Mouse (Mus musculus): Measurements from ENCODE around the gene Txndc12. TPM values are rescaled to one million over a fixed set of nuclear protein-coding genes. Genes with fewer than 3 reads are reported as not detected.

The Txndc12 gene
- polyA plus RNA-seq, 1 experiment from 2014 or later: 92.8 TPM

GRCm38 (mm10) chr4:108907475-108907874, 73.1 kb downstream of the Txndc12 start:
- no peak for DNase-seq (ENCODE audit: low spot score)
- Histone ChIP-seq H3K4me3 (no peak overlapping the region), H3K27ac (replicated peaks) (no peak overlapping the region), H3K36me3 (replicated peaks) (no peaks in the 10 kb centered on the region), H3K27me3 (replicated peaks; ENCODE audit: low read depth, poor library complexity, severe bottlenecking) (no peaks in the 10 kb centered on the region), H3K4me1 (peaks cover 17% of the 10 kb centered on the region), H3K9me3 (no peaks in the 10 kb centered on the region)

- H3K4me1 ChIP-seq: peaks cover 17% of the 10 kb centered on the region
- no peaks in the 10 kb centered on the region for H3K27me3 ChIP-seq (replicated peaks; ENCODE audit: low read depth, poor library complexity, severe bottlenecking)
- WGBS: 77% methylated on average over 8 of the region's 8 CpGs
- H3K36me3 ChIP-seq (replicated peaks): no peaks in the 10 kb centered on the region
- H3K9me3 ChIP-seq: no peaks in the 10 kb centered on the region
- no peak overlapping the region for H3K4me3 ChIP-seq
- DNase-seq (ENCODE audit: low spot score): no peak
- no peak overlapping the region for H3K27ac ChIP-seq (replicated peaks)
Measured at GRCm38 (mm10) chr4:108909872-108910425, 75.5 kb downstream of the Txndc12 start.

Other genes with a start within 250 kb of the Txndc12 start
- 31.4 and 34.7 TPM in 2 replicates for gene Cc2d1b, start 214.7 kb upstream of the Txndc12 start, polyA plus RNA-seq (2016; fragmentation: Nextera tagmentation; extraction: Ambion mirVana)
- gene 3110021N24Rik, start 115.0 kb upstream of the Txndc12 start, polyA plus RNA-seq (2016; fragmentation: Nextera tagmentation; extraction: Ambion mirVana): 1.4 and 2.1 TPM in 2 replicates
- gene Zfyve9, start 53.8 kb upstream of the Txndc12 start, polyA plus RNA-seq (2016; fragmentation: Nextera tagmentation; extraction: Ambion mirVana): 4.2 and 4.6 TPM in 2 replicates
- gene Btf3l4, start 987 bp upstream of the Txndc12 start, polyA plus RNA-seq (2016; fragmentation: Nextera tagmentation; extraction: Ambion mirVana): 210 and 220 TPM in 2 replicates
- gene Kti12, start 13.2 kb downstream of the Txndc12 start, polyA plus RNA-seq (2016; fragmentation: Nextera tagmentation; extraction: Ambion mirVana): 65.3 and 70.6 TPM in 2 replicates
- 1.3 and 1.9 TPM in 2 replicates for gene A730015C16Rik, start 14.0 kb downstream of the Txndc12 start, polyA plus RNA-seq (2016; fragmentation: Nextera tagmentation; extraction: Ambion mirVana)
- 17.1 and 20.8 TPM in 2 replicates for gene Rab3b, start 44.5 kb downstream of the Txndc12 start, polyA plus RNA-seq (2016; fragmentation: Nextera tagmentation; extraction: Ambion mirVana)
- 76.7 and 78.6 TPM in 2 replicates for gene Nrd1, start 166.1 kb downstream of the Txndc12 start, polyA plus RNA-seq (2016; fragmentation: Nextera tagmentation; extraction: Ambion mirVana)

Data from embryonic facial prominence, embryonic 10.5 days (tissue).